8 mouse cellular contexts compared by ENCODE assay signal in genomic region chr7:127712461-127713385, GRCm38 (mm10). TPM values are rescaled to one million over a fixed set of nuclear protein-coding genes. Genes with fewer than 3 reads are reported as not detected.
DNase-seq lines count a peak whose midpoint lies in the region; ATAC-seq and TF ChIP-seq lines count a peak whose summit lies in the region.

TSS of gene Ctf1 (plus strand) at chr7:127712736.

- no peaks in the 10 kb centered on the region for H3K27me3 ChIP-seq in forebrain, embryonic 15.5 days
- no peaks in the 10 kb centered on the region; the same call in 1 of the 2 replicates for H3K27me3 ChIP-seq in neural tube, embryonic 15.5 days (replicated peaks)

- peaks cover 7 to 13% of the 10 kb centered on the region in 2 experiments for H3K4me1 ChIP-seq in ES-E14 (ENCODE audit: control insufficient read depth in 2 of 2, insufficient read depth in 2 of 2, low read length in 2 of 2, poor library complexity in 1 of 2)
- peaks cover 36% of the 10 kb centered on the region for H3K4me1 ChIP-seq in forebrain, embryonic 15.5 days
- H3K4me1 ChIP-seq in lung, adult 2 months (ENCODE audit: control insufficient read depth, insufficient read depth, low read length): peaks cover 2% of the 10 kb centered on the region
- H3K4me1 ChIP-seq in neural tube, embryonic 15.5 days: peaks cover 35% of the 10 kb centered on the region

- DNase-seq in ES-E14 (ENCODE audit: low read depth, low spot score): peak; percentile 83
- DNase-seq in heart, postnatal 14 days: peak; percentile 69 to 82
- peak; percentile 68 to 81 for DNase-seq in layer of hippocampus, adult 18-20 months (ENCODE audit: low spot score in 2 of 2)
- peak; percentile 75 for DNase-seq in lung, adult 2 months
- peak; percentile 80 for DNase-seq in thymus, postnatal 0 days (ENCODE audit: low spot score)

- no peak for TF ChIP-seq CTCF in lung, adult 2 months (IDR thresholded peaks at IDR 0.05; ENCODE audit: insufficient read depth, low read length)

- under 1% methylated on average over 28 of the region's 28 CpGs for WGBS in forebrain, embryonic 15.5 days
- WGBS in lung, adult 2 months: 6% methylated on average over 28 of the region's 28 CpGs
- WGBS in neural tube, embryonic 15.5 days: 3% methylated on average over 28 of the region's 28 CpGs

- no peaks in the 10 kb centered on the region for H3K36me3 ChIP-seq in ES-E14 (ENCODE audit: control insufficient read depth, insufficient read depth, low read length, poor library complexity, severe bottlenecking)
- no peaks in the 10 kb centered on the region for H3K36me3 ChIP-seq in forebrain, embryonic 15.5 days
- H3K36me3 ChIP-seq in neural tube, embryonic 15.5 days: no peaks in the 10 kb centered on the region

- intact Hi-C loops in heart, postnatal 14 days (cut with DNase I): no loop called here

- peak within 1 kb of the TSS; percentile 87 for H3K27ac ChIP-seq in ES-E14 (ENCODE audit: insufficient read depth, low read depth, low read length, poor library complexity, severe bottlenecking)
- H3K27ac ChIP-seq in forebrain, embryonic 15.5 days (replicated peaks): peak within 1 kb of the TSS; percentile 72
- peak within 1 kb of the TSS; percentile 78 for H3K27ac ChIP-seq in neural tube, embryonic 15.5 days (replicated peaks)

- in situ Hi-C loops in ES-E14 (cut with MboI; ENCODE audit: low sequenced_read_pairs in 2 of 2, unreplicated experiment in 2 of 2): no loop called here

- peak within 1 kb of the TSS; percentile 73 for H3K9ac ChIP-seq in ES-E14 (ENCODE audit: insufficient read depth, low read depth, low read length, poor library complexity, severe bottlenecking)
- 0 out of 2 replicates have a peak within 1 kb of the TSS, but pooled peaks have one; percentile 3 for H3K9ac ChIP-seq in forebrain, embryonic 15.5 days (replicated peaks)
- H3K9ac ChIP-seq in neural tube, embryonic 15.5 days (replicated peaks): peak within 1 kb of the TSS; percentile 32; the same call in 1 of the 2 replicates

- peak within 1 kb of the TSS; percentile 44 for H3K4me2 ChIP-seq in forebrain, embryonic 15.5 days (replicated peaks)
- peak within 1 kb of the TSS; percentile 59 for H3K4me2 ChIP-seq in neural tube, embryonic 15.5 days

- H3K9me3 ChIP-seq in ES-E14 (ENCODE audit: control insufficient read depth, insufficient read depth, low read depth, low read length): no peaks in the 10 kb centered on the region
- H3K9me3 ChIP-seq in forebrain, embryonic 15.5 days: no peaks in the 10 kb centered on the region
- no peaks in the 10 kb centered on the region for H3K9me3 ChIP-seq in neural tube, embryonic 15.5 days (replicated peaks)

- H3K4me3 ChIP-seq in ES-E14 (ENCODE audit: insufficient read depth in 1 of 2, low read depth in 1 of 2, low read length in 2 of 2, poor library complexity in 1 of 2, severe bottlenecking in 1 of 2): peak within 1 kb of the TSS; percentile 55 to 69
- H3K4me3 ChIP-seq in forebrain, embryonic 15.5 days: peak within 1 kb of the TSS; percentile 30
- H3K4me3 ChIP-seq in lung, adult 2 months (replicated peaks; ENCODE audit: extremely low read depth, low read depth, low read length): peak within 1 kb of the TSS; percentile 12
- H3K4me3 ChIP-seq in neural tube, embryonic 15.5 days (replicated peaks): peak within 1 kb of the TSS; percentile 32

- TF ChIP-seq POLR2A in lung, adult 2 months (IDR thresholded peaks at IDR 0.05; ENCODE audit: borderline replicate concordance, extremely low read depth, low read depth, low read length): peak; percentile 25; the same call in 1 of the 2 replicates

- ATAC-seq in cerebellum, adult (ENCODE audit: insufficient number of reproducible peaks, low FRiP score, low TSS enrichment): peak; percentile 58; the same call in 1 of the 2 replicates
- ATAC-seq in forebrain, embryonic 15.5 days (replicated peaks): peak; percentile 73
- peak; percentile 69 for ATAC-seq in neural tube, embryonic 15.5 days (ENCODE audit: low FRiP score)

TF ChIP-seq in ES-E14, 5 proteins besides CTCF, POLR2A, EP300 and RAD21:
- TF ChIP-seq HCFC1 (IDR thresholded peaks at IDR 0.05; ENCODE audit: borderline replicate concordance, insufficient read depth, low read length) (peak; percentile 95), ZC3H11A (IDR thresholded peaks at IDR 0.05; ENCODE audit: borderline replicate concordance, low read depth, low read length) (no peak), CHD2 (IDR thresholded peaks at IDR 0.05; ENCODE audit: low read depth, low read length) (0 out of 2 replicates have a peak, but pooled peaks have one; percentile 9)
TF ChIP-seq in ES-E14: peak in this region for 2.

RNA-seq across cellular contexts. Expression of gene Ctf1, which starts in this region (rescaled TPM):
- 2.3 and 3.0 TPM in 2 replicates for total RNA-seq in ES-E14 (2012; rRNA removed)
- polyA plus RNA-seq in forebrain, embryonic 15.5 days (2015; fragmentation: Nextera tagmentation; extraction: Ambion mirVana): 3.8 and 5.8 TPM in 2 replicates
- total RNA-seq in heart, postnatal 14 days (2021): 1 to 10 TPM; 5.0 to 6.0 TPM
- 1 to 10 TPM; 3.5 to 4.6 TPM for total RNA-seq in layer of hippocampus, adult 18-20 months (2021)
- 20.1 and 21.1 TPM in 2 replicates for polyA plus RNA-seq in lung, adult 2 months (2012; rRNA removed)
- polyA plus RNA-seq in neural tube, embryonic 15.5 days (2015; fragmentation: Nextera tagmentation; extraction: Ambion mirVana): 3.6 and 6.2 TPM in 2 replicates
- 13.1 and 13.5 TPM in 2 replicates for polyA plus RNA-seq in thymus, postnatal 0 days (2015; fragmentation: Nextera tagmentation; extraction: Ambion mirVana)

Comparison
In these comparisons a context has a peak if more than half of its experiments do, and no peak if none do; other contexts are left out.
1. Peak in every context shown above with its lines: DNase-seq, ATAC-seq, H3K4me3 ChIP-seq and H3K27ac ChIP-seq.
2. H3K4me3 ChIP-seq: peak in every context shown above with its lines; median percentile 62 in ES-E14; 32 in neural tube, embryonic 15.5 days; 30 in forebrain, embryonic 15.5 days; 12 in lung, adult 2 months.
3. H3K9ac ChIP-seq: peak in every context shown above with its lines; median percentile 73 in ES-E14; 32 in neural tube, embryonic 15.5 days; 3 in forebrain, embryonic 15.5 days.